Mouse (Mus musculus) brain, adult 2 months (tissue): ENCODE data around the gene Ntn1.

Experiments used
- DNase-seq: peaks from one replicate; pipeline ENCODE4 v3.0.0; 2011; ENCODE audit warnings: low read depth, low spot score

Gene Ntn1

GRCm38 (mm10) chr11:68214496-68215205 is 186.0 kb downstream of the Ntn1 start:
- no peak for DNase-seq

- peak; percentile 53 for DNase-seq
Measured at GRCm38 (mm10) chr11:68213896-68214295, 186.7 kb downstream of the Ntn1 start.

GRCm38 (mm10) chr11:68211924-68212578 is 188.6 kb downstream of the Ntn1 start:
- DNase-seq: no peak

DNA sequence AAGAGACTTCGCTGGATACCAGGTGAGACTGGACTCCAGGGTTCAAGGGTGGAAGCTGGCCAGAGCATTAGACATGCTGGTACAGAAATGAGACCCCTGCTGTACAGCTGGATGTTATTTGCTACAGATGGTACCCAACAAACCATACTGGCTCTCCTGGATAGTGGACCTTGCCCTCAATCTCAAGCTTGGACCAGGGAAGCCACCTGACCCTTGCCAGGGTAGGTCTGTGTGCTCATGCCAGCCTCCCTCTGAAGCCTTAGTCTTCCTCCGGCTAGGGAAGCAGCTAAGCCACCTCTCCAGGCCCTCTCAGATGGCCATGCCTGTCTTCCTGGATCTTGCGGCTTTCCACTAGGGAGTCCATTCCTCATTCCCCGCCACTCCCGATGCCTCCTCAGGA is 189.9 kb downstream of the Ntn1 start:
- DNase-seq: no peak

DNA sequence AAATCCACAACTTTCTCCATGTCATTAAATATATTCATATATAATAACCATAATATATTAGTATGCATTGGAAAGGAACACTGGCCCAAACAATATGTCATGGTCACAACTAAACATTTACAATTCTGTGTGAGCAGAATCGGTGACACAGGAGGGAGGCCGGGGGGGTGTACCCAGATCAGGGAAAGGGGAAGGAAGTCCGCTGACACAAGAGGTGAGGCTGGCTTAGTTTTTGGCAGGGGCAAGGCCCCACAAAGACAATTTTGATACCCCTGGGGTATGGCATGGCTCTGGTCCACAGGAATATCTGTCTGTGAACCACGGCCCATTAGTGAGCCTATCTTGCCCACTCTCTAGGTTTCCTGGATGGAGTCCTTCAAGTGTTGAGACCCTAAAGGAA is 191.1 kb downstream of the Ntn1 start:
- DNase-seq: no peak

DNA sequence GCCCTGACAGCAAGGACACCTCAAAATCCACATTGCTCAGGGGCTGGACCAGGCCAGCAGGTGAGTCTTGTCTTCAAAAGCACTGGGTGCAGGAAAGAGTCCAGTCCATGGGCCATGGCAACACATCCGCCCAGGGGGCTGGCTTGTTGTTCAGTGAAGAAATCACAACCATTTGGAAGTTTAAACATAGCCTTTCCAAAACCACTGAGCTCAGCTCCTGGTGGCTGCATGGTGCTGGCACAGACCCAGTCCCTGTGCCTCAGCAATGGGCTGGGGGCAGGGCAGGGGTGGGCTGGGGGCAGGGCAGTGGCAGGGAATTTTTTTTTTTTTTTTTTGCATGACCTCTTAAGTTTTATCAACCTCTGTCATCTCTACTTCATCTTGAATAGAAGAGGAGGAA is 192.0 kb downstream of the Ntn1 start:
- no peak for DNase-seq

- DNase-seq: no peak
Measured at GRCm38 (mm10) chr11:68208023-68208422, 192.6 kb downstream of the Ntn1 start.

- DNase-seq: peak; percentile 78
Measured at GRCm38 (mm10) chr11:68205572-68206229, 194.9 kb downstream of the Ntn1 start.

DNA sequence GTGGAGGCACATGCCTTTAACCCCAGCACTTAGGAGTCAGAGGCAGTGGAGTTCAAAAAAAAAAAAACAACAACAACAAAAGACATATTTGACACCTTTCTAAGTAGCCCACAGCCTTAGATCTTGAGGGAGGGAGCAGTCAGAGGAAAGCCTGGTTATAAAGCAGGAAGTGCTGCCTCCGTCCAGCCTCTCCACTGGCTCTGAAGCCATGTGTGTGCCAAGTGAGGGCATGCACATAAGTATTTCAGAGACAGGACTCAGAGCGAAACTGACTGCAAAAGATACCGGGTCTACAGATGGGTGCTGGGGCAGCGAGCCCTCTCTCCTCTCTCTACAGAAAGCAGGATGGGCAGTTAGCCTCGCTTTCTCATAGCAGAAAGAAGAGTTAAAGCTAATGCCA is 196.2 kb downstream of the Ntn1 start:
- no peak for DNase-seq

DNA sequence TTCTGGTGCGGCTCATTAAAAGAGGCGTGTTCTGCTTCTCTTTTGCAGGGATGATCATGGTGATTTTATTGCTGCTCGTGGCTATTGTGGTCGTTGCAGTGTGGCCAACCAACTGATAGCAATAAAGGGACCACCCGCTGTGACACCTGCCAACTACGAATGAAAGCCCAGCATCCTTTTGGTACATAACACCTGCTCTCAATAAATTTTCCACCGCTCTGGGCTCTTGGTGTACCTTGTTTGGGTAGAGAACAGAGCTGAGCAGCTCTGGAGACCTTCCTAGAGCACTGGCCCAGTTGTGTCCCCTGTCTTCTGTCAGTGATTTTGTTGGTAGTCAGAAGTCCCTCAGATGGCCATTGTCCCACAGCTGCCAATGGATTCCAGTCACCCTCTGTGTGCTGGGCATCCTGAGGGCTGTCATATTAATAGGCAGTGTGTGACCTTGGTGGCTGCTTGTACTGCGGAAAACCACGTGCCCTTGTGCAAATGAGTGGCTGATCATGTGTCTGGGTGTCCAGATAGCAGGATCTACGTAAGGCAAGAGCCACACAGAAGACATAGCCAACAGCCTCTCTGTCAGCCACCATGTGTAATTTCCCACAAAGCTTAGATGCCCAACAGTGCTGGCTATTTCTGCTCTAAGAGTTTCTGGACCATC is 196.8 kb downstream of the Ntn1 start:
- no peak for DNase-seq

DNA sequence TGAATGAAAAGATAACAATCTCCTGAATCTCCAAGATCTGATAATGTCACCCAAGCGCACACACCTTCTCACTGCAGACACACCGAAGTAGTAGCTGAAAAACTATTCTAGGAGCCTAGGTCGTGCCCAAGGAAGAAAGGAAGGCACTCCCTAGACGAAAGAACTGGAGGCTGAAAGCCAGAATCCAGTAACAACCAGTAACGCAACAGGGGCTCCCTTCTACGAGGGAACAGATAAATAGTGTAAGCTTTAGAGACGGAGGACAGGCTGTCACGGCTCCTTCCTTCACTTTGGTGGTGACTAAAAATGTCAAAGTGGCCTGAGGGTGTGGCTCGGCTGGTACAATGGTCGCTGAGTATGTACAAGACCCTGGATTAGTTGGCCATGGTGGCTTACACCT is 198.1 kb downstream of the Ntn1 start:
- DNase-seq: no peak

- no peak for DNase-seq
Measured at GRCm38 (mm10) chr11:68201811-68202459, 198.7 kb downstream of the Ntn1 start.

DNA sequence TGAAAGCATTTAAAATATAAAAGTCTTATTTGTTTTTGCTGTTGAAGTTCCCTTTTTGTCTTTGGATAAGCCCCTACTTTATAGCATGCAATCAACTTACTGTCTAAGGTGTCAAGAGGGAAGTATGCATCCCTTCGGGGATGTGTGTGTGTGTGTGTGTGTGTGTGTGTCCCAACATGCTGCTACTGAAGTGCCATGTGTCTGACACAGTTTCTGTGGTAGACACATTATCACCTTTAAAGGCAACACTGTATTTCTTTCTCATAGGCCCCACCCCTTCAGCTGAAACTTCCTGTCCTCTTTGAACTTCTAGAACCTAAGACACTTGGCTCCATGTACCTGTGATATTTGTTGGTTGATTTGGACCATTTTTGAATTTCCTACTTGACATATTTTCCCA is 199.6 kb downstream of the Ntn1 start:
- DNase-seq: no peak

GRCm38 (mm10) chr11:68200500-68200899 is 200.1 kb downstream of the Ntn1 start:
- DNase-seq: no peak

GRCm38 (mm10) chr11:68199801-68200423 is 200.7 kb downstream of the Ntn1 start:
- no peak for DNase-seq

DNA sequence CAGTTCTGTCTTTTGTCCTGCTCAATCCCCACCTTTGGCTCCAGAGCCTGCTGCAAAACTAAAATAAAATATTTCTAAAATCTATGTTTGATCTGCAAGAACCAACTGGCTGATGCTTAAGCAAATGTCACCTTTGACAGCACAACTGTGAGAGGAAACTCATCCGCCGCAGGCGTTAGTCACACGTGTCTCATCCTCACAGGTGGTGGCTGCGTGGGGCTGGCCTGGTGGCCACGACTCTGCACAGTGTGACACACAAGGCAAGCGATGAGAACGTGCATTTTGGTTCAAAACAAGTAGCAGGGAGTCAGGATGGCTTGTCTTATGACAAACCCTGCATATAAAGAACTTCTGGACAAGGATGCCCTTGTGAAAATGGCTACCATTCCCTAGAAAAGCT is 201.5 kb downstream of the Ntn1 start:
- DNase-seq: no peak

DNA sequence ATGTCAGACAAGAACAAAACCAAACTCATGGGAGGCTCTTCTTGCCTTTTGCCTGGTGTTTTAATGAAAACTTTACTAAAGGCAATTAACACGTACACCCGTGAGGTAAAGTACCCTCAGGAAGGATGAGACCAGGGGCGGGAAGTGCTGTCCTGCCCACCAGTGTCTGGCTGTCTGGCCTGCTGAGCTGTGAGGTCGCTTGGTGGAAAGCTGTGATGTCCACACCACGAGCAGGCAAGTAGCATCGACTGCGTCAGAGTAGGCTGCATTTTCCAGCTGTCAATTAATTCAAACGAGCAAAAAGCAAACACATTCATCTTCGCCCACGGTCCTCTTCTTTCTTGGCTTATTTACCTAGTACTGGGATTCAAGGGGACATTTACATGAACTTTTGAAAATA is 201.9 kb downstream of the Ntn1 start:
- no peak for DNase-seq

DNA sequence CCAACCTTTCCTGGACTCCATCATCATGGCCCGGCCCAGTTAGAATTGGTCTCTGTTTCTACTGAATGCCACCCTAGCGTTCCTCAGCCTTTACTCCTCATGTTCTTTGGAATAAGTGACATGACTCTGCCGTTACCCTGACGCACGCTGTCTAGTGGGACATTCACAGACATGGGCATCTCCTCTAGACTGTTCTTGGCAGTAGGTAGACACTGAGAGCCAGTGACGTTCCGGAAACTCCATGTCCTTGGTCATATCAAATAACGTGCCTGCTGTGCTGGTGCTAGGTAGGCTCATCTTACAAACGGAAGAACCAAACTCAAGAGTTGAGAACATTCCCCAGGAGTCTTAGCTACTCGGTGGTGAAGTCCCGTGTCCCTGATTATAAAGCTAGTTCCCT is 203.2 kb downstream of the Ntn1 start:
- DNase-seq: no peak

DNA sequence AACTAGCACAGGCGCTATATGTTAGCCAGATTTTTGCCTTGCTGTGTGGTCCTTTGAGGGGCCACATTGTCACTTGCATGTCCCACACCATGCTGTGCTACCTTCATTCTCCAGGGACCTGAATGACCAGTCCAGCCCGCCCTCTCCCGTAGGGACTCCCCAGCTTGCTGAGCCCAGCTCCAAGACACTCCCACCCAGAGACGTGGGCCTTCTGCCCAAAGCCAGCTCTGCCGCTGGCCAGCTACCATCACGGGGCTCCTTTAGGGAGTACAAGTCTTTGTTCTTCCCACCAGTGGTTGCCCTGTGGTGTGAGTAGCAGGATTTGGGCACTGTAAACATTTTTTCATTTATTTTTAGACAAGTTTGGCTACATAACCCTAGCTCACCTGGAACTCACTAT is 204.1 kb downstream of the Ntn1 start:
- DNase-seq: no peak

DNA sequence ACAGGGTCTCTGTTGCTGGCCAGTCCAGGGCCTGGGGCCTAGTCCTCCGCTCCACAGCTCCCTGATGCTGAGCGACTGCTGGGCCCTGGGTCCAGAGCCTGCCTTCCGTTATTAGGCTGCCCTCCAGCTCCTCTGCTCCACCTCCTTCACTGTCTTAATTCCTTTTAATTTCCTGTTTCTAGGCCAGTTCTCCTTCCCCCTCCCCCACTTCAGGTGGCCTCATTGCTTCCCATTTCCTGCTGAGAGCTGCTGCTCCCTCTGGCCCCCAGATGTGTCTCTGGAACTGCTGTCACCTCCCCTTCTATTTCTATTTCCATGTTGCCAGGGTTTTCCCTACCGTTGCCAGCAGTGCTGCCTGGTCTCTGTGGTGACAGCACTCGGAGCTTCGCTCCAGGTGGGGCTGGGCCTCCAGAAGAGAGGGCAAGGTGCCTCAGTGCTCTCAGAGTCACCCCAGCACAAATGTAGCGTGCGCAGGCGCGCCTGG is 204.9 kb downstream of the Ntn1 start:
- no peak for DNase-seq

GRCm38 (mm10) chr11:68195168-68195567 is 205.5 kb downstream of the Ntn1 start:
- DNase-seq: no peak
